9 mouse cellular contexts compared by ENCODE assay signal in the genomic region with DNA sequence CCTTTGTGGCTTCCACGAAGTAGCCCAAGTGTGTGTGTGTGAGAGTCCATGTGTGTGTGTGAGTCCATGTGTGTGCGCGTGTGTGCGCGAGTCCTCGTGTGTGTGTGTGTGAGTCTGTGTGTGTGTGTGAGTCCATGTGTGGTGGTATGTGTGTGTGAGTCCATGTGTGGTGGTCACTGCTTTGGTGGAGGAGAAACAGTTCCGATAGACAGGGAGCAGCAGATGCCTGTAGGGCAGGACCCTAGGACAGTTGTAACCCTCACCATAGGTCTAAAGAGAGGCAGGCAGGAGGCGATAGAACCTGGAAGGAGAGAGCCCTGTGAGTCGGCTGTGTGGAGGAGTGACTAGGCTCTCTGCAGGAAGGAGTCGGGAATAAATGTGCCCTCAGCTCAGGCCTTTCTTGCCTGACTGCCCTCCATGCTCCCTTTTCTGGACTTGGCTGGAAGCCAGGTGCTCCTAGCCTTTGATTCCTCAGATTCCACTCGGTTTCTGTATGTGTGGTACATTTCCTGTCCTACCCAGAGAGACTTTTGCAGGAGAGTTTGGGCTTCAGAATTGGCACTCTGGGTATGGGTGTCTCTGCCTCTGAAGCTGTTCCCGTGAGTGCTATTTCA. TPM values are rescaled to one million over a fixed set of nuclear protein-coding genes. Genes with fewer than 3 reads are reported as not detected.
DNase-seq lines count a peak whose midpoint lies in the region; ATAC-seq and TF ChIP-seq lines count a peak whose summit lies in the region.
"Had no signal": no experiment of that assay in that cellular context is flagged by ENCODE, and none has a peak within 500 bp of the region (broad histone marks: within the 10 kb centered on the region; RNA-seq: fewer than 3 reads in every experiment).

No protein-coding gene starts in this region.

- in situ Hi-C loops in Patski (cut with MboI; ENCODE audit: low pct_unique_long_range_greater_than_20kb), result no loop called here

- H3K4me2 ChIP-seq in hindbrain, embryonic 12.5 days (replicated peaks), result no peak overlapping the region
- H3K4me2 ChIP-seq in kidney, embryonic 14.5 days (replicated peaks; ENCODE audit: low read depth, low read length), result no peak overlapping the region

- ATAC-seq in hindbrain, embryonic 12.5 days (ENCODE audit: low FRiP score), result no peak
- ATAC-seq in Patski, result peak; percentile 37
- ATAC-seq in kidney, embryonic 14.5 days (ENCODE audit: low FRiP score, low TSS enrichment), result peak; percentile 71

- no peaks in the 10 kb centered on the region for H3K27me3 ChIP-seq in hindbrain, embryonic 12.5 days
- no peaks in the 10 kb centered on the region for H3K27me3 ChIP-seq in hindbrain, embryonic 10.5 days (ENCODE audit: insufficient read depth, poor library complexity, severe bottlenecking)
- no peaks in the 10 kb centered on the region for H3K27me3 ChIP-seq in Patski
- no peaks in the 10 kb centered on the region for H3K27me3 ChIP-seq in kidney, embryonic 14.5 days (ENCODE audit: control insufficient read depth, insufficient read depth, low read length)

- no peak overlapping the region for H3K9ac ChIP-seq in hindbrain, embryonic 12.5 days
- H3K9ac ChIP-seq in kidney, embryonic 14.5 days (ENCODE audit: low read depth, low read length), result no peak overlapping the region

- no peak for DNase-seq in hindbrain, embryonic 10.5 days (ENCODE audit: low spot score)
- DNase-seq in Patski (ENCODE audit: low read depth, low spot score), result peak; percentile 17
- peak; percentile 18 to 42 for DNase-seq in adrenal gland, postnatal 36 days
- no peak for DNase-seq in frontal cortex, postnatal 10 days (ENCODE audit: low spot score in 2 of 2)
- DNase-seq in frontal cortex, postnatal 36 days (ENCODE audit: low spot score in 2 of 2), result no peak
- DNase-seq in B cell, adult 2 months, result no peak

- H3K9me3 ChIP-seq in hindbrain, embryonic 12.5 days (replicated peaks), result no peaks in the 10 kb centered on the region
- H3K9me3 ChIP-seq in hindbrain, embryonic 10.5 days, result no peaks in the 10 kb centered on the region
- H3K9me3 ChIP-seq in kidney, embryonic 14.5 days (ENCODE audit: control insufficient read depth, low read length), result no peaks in the 10 kb centered on the region

- H3K4me3 ChIP-seq in hindbrain, embryonic 12.5 days, result no peak overlapping the region
- H3K4me3 ChIP-seq in hindbrain, embryonic 10.5 days, result no peak overlapping the region
- H3K4me3 ChIP-seq in kidney, embryonic 14.5 days (ENCODE audit: low read length), result no peak overlapping the region
- H3K4me3 ChIP-seq: erythroblast, embryonic 14.5 days had no signal

- no peak for TF ChIP-seq CTCF in Patski (IDR thresholded peaks at IDR 0.05)

- CTCF ChIA-PET in Patski (lab: Charles Lee), result interaction anchor here (1.0 to 2.3 kb wide), 3 partner anchors 12 to 56 kb away, joined by 3 to 7 read pairs (median 7); no protein-coding TSS in a partner anchor

- POLR2A ChIA-PET in Patski (lab: Charles Lee), result no interaction called here

- H3K36me3 ChIP-seq in hindbrain, embryonic 12.5 days, result peaks cover 23% of the 10 kb centered on the region
- H3K36me3 ChIP-seq in hindbrain, embryonic 10.5 days, result peaks cover 23% of the 10 kb centered on the region
- H3K36me3 ChIP-seq in kidney, embryonic 14.5 days (ENCODE audit: control insufficient read depth, insufficient read depth, low read length), result peaks cover 20% of the 10 kb centered on the region; the same call in 1 of the 2 replicates

- no peaks in the 10 kb centered on the region for H3K4me1 ChIP-seq in hindbrain, embryonic 12.5 days
- no peaks in the 10 kb centered on the region; the same call in 1 of the 2 replicates for H3K4me1 ChIP-seq in hindbrain, embryonic 10.5 days (replicated peaks)
- peaks cover 8% of the 10 kb centered on the region; the same call in 1 of the 2 replicates for H3K4me1 ChIP-seq in kidney, embryonic 14.5 days (ENCODE audit: control insufficient read depth, insufficient read depth, low read length)

- H3K27ac ChIP-seq in hindbrain, embryonic 12.5 days, result peak overlapping the region; percentile 30; the same call in 1 of the 2 replicates
- H3K27ac ChIP-seq in hindbrain, embryonic 10.5 days, result no peak overlapping the region
- H3K27ac ChIP-seq in kidney, embryonic 14.5 days (ENCODE audit: low read depth, low read length), result peak overlapping the region; percentile 56; the same call in 1 of the 2 replicates

- WGBS in hindbrain, embryonic 12.5 days, result 79% methylated on average over 12 of the region's 12 CpGs
- 91% methylated on average over 12 of the region's 12 CpGs for WGBS in hindbrain, embryonic 10.5 days
- WGBS in kidney, embryonic 14.5 days, result 64% methylated on average over 12 of the region's 12 CpGs

RNA-seq across cellular contexts. Expression of a gene that starts 5.0 kb away (rescaled TPM):
- polyA plus RNA-seq in hindbrain, embryonic 12.5 days (2016; fragmentation: Nextera tagmentation; extraction: Ambion mirVana), result 0.21 TPM in 1 of 2 replicates, not detected in the other
- 0.20 and 0.21 TPM in 2 replicates for polyA plus RNA-seq in hindbrain, embryonic 10.5 days (2016; fragmentation: Nextera tagmentation; extraction: Ambion mirVana)
- 0.06 TPM for polyA plus RNA-seq in Patski (2021)
- under 1 TPM; 0.23 to 0.26 TPM for total RNA-seq in adrenal gland, postnatal 36 days (2021)
- polyA plus RNA-seq in kidney, embryonic 14.5 days (2014; fragmentation: Nextera tagmentation; extraction: Ambion mirVana), result 0.17 and 0.42 TPM in 2 replicates
- polyA plus RNA-seq: erythroblast, embryonic 14.5 days had no signal

RNA-seq across cellular contexts. Expression of a gene that starts 42.2 kb away (rescaled TPM):
- polyA plus RNA-seq in hindbrain, embryonic 12.5 days (2016; fragmentation: Nextera tagmentation; extraction: Ambion mirVana), result 60.0 and 60.3 TPM in 2 replicates
- polyA plus RNA-seq in hindbrain, embryonic 10.5 days (2016; fragmentation: Nextera tagmentation; extraction: Ambion mirVana), result 69.4 and 70.9 TPM in 2 replicates
- polyA plus RNA-seq in Patski (2021), result 46.7 TPM
- 10 to 100 TPM; 35.4 to 36.5 TPM for total RNA-seq in adrenal gland, postnatal 36 days (2021)
- polyA plus RNA-seq in kidney, embryonic 14.5 days (2014; fragmentation: Nextera tagmentation; extraction: Ambion mirVana), result 49.4 and 78.2 TPM in 2 replicates

RNA-seq across cellular contexts. Expression of a gene that starts 44.4 kb away (rescaled TPM):
- polyA plus RNA-seq in hindbrain, embryonic 12.5 days (2016; fragmentation: Nextera tagmentation; extraction: Ambion mirVana), result 2.0 and 2.1 TPM in 2 replicates
- polyA plus RNA-seq in hindbrain, embryonic 10.5 days (2016; fragmentation: Nextera tagmentation; extraction: Ambion mirVana), result 2.0 and 2.4 TPM in 2 replicates
- not detected for polyA plus RNA-seq in Patski (2021)
- total RNA-seq in adrenal gland, postnatal 36 days (2021), result under 1 TPM; 0.36 to 0.46 TPM
- polyA plus RNA-seq in kidney, embryonic 14.5 days (2014; fragmentation: Nextera tagmentation; extraction: Ambion mirVana), result 3.9 and 4.0 TPM in 2 replicates

Comparison
In these comparisons a context has a peak if more than half of its experiments do, and no peak if none do; other contexts are left out.
1. DNase-seq: peak in Patski (single experiment) and adrenal gland, postnatal 36 days (2 of 2); none in hindbrain, embryonic 10.5 days (single experiment), frontal cortex, postnatal 10 days (0 of 2), frontal cortex, postnatal 36 days (0 of 2) and B cell, adult 2 months (0 of 2).